Mouse (Mus musculus) lung, postnatal 36 days (tissue): Measurements from ENCODE around the gene Daam1.
A peak's percentile ranks its signal among the peaks of the same experiment; 100 is the strongest.
"Not testable (repeated sequence)": the region's sequence is repeated elsewhere in the genome, so short reads cannot be mapped to it uniquely, and the experiment has no call there.

Experiments
- DNase-seq: peaks from one replicate; pipeline ENCODE4 v3.0.0; 2022; ENCODE audit warnings: mixed read lengths

Daam1 gene

DNA sequence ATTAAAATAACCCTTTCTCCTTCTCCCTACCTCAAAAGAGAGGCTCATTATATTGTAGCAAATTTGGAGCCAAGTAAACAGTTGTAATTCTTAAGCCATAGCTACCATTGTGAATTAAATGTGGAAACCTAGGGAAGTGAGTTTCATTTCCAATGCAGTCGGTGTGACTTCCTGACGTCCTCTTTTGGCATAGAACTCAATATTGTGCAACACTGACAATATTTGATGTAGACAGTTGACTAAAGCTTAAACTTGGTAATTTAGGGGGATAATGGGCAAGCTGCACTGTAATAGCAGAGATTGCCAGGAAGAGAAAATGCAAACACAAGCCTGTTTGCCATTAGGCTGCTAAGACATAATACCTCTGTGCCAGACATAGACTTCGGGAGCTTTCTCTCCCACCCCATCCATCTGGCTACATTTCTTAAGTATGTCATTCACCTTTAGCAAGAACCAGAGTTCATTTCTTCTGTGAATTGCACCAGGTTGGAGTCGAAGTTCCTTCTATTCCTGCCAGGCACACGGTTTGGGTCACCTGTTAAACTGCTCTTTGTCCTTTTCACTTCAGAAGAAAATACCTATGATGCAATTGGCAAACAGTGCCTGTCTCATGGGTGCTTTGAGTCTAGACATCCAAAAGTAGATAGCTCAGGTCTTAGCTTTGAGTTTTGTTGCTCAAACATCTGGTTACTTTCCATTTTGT, 5.2 kb downstream of the Daam1 start:
- peak; percentile 74 for DNase-seq

DNA sequence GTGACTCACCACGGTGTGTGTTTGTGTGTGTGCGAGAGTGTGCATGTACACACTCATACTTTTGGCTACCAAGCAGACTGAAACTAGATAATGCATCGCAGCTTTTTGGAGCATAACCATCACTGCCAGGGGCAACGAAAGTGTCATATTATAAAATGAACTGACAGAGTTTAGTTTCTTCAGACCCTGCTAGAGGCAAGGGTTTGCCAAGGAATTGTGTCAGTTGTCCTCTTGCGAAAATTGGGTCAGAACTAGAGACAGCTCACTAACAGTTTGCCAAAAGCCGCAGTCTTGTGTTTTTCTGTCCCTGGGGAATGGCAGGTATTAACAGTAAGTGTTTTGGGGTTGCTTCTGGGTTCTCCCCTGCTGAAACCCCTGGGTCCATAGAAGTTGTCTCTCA, 5.9 kb downstream of the Daam1 start:
- DNase-seq = peak; percentile 64

- DNase-seq = peak; percentile 0
Observed at GRCm38 (mm10) chr12:71837576-71837975, 6.7 kb downstream of the Daam1 start.

DNA sequence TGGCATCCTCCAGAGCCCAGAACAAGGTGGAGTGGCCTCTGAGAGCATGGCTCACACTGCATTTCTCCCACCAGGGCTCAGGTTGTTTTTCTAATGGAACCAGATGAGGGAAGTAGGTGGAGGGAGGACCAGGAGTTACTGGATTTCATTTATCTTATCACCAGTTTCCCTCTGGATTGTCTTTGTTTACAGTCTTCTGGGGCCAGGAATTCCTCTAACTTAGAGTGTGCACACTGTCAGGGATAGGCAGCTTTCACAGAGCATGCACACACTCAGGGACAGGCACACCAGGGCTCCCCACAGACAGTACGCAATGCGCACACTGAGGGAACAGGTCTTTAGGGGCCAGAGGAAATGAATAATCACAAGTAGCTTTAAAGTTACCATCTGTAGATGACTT, 7.4 kb downstream of the Daam1 start:
- DNase-seq = peak; percentile 41

DNA sequence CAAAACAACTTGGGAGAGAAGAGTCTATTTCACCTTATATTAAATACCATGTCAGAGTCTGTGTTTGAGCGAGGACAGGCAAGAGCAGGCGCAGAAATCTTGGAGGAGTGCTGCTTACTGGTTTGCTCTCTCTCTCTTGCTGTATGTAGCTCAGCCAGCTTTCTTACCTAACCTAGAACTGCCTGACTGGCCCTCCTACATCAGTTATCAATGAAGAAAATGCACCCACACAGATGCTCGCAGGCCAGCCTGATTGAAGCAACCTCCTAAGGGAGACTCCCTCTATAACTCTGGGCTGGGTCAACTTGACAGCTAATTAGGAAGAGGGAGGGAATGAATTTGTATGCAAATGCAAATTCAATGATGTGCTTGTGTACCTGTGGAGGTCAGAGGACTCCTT, 8.8 kb downstream of the Daam1 start:
- DNase-seq = no peak

GRCm38 (mm10) chr12:71840430-71841186, 9.7 kb downstream of the Daam1 start:
- DNase-seq = no peak

- DNase-seq = peak; percentile 57
Observed at GRCm38 (mm10) chr12:71842006-71842405, 11.1 kb downstream of the Daam1 start.

- peak; percentile 28 for DNase-seq
Observed at GRCm38 (mm10) chr12:71842588-71842987, 11.7 kb downstream of the Daam1 start.

- DNase-seq = no peak
Observed at GRCm38 (mm10) chr12:71845486-71845885, 14.6 kb downstream of the Daam1 start.

GRCm38 (mm10) chr12:71846416-71846815, 15.5 kb downstream of the Daam1 start:
- not testable (repeated sequence) for DNase-seq

DNA sequence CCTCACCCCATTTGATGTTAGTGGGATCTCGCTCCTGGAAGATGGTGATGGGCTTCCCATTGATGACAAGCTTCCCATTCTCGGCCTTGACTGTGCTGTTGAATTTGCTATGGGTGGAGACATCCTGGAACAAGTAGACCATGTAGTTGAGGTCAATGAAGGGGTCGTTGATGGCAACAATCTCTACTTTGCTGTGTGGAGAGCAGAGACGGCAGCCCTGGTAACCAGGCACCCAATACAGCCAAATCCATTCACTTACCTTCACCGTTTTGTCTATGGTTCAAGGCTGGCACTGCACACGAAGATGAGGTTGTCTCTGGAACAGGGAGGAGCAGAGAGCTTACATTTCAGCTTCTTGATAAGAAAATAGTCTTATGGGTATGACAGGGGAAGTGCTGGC, 16.1 kb downstream of the Daam1 start:
- not testable (repeated sequence) for DNase-seq

- DNase-seq = no peak
Observed at GRCm38 (mm10) chr12:71847617-71848016, 16.7 kb downstream of the Daam1 start.

- DNase-seq = no peak
Observed at GRCm38 (mm10) chr12:71848037-71848776, 17.3 kb downstream of the Daam1 start.

DNA sequence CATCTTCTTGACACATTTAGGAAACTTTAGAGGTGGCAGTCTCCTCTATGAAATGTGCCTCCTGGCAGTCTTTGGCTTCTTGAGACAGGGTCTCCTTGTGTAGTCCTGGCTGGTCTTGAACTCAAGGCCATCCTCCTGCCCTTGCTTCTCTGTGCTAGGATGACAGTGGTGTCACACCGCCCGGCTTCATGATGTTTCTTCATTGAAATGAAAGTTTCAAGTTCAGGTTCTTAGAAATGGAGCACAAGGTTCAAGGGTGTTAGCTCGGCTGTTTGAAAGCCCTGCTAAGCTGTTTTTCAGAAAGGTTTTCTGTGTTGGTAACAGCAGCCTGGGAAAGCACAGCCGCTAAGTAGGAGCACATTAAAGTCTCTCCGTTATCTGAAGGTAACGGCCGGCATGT, 18.2 kb downstream of the Daam1 start:
- DNase-seq = no peak

GRCm38 (mm10) chr12:71850135-71850534, 19.3 kb downstream of the Daam1 start:
- DNase-seq = peak; percentile 49

DNA sequence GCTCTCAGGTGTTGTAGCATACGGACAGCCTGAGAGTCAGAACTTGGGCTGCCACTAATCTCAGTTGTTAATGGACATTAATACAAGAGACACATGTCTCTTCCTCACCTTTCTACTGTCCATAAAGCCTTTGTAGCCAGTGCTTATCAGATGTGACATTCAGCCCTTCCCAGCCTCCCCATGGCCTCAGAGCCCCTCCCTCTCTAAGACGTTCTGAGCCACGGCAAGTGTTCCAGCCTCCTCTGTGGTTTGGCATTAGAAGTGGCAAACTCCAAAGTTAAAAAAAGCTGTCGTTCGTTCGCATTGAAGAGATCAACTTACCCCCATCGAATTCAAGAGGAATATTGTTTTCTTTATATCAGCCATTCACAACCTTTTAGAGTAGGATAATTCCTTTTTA, 21.8 kb downstream of the Daam1 start:
- no peak for DNase-seq

DNA sequence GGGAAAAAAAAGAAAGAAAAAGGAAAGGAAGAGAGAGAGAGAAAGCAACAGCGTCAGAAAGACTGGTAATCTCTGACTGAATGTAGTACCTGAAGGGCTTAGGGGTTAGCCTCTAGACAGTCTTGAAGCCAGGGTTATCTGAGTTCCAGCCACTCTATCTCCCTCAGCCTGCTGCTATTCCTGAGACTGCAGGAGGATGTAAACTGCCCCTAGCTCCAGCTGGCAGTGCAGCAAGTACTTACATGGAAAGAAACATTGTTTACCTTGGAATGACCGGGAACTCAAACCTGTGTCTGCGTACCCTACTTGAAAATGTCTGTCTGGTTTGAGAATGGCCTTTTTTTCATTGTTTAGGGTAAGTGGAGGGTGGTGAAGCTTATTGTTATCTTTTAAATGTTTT, 22.8 kb downstream of the Daam1 start:
- no peak for DNase-seq

- DNase-seq = peak; percentile 54
Observed at GRCm38 (mm10) chr12:71854191-71854590, 23.3 kb downstream of the Daam1 start.

DNA sequence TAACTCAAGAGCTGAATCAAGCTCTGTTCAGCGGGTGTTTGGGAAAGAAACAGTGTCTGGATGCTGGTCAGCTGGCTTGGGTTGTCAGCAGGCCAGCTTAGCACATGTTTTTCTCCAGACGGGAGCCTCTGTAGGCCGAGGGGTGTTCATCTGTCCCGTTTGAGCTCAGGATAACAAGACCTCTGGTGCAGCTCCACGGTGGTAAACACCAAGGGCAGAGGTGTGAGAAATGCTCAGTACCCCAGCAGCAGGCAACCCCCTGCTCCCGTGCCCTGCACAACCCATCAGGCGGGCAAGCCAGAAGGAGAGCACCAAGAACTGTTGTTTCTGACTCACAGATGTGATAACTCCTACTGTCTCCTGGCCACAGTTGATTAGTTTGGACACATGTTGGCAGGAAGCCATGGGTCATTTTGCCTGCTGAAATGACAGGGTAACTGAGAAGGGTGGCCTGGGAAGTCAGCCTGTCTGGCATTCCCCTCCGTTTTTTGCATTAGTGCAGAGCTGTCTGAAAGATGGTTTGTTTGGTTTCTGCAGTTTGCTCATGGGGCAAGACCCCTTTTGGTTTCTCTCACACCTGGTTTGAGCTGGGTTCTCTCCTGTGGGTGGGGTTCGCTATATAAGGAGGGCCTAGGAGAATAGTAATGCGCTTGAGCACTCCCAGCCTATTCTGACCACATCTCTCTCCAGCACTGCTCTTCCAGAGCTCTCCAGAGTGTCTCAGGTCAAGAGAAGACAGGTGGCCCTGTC, 25.0 kb downstream of the Daam1 start:
- DNase-seq = peak; percentile 79

DNA sequence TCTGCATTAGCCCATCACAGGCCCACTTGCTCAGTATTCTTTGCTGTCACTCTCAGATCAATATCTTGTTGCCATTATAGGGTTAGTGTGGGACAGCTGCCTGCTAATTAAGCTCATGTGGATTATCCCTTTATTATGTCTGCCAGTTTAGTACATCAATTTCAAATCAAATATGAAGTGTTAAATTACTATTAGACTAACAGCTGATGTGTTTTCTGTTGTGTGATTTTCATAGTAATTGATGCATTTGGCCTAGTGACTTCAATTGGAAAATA, 25.5 kb downstream of the Daam1 start:
- DNase-seq = no peak

- DNase-seq = no peak
Observed at GRCm38 (mm10) chr12:71859096-71859495, 28.2 kb downstream of the Daam1 start.

DNA sequence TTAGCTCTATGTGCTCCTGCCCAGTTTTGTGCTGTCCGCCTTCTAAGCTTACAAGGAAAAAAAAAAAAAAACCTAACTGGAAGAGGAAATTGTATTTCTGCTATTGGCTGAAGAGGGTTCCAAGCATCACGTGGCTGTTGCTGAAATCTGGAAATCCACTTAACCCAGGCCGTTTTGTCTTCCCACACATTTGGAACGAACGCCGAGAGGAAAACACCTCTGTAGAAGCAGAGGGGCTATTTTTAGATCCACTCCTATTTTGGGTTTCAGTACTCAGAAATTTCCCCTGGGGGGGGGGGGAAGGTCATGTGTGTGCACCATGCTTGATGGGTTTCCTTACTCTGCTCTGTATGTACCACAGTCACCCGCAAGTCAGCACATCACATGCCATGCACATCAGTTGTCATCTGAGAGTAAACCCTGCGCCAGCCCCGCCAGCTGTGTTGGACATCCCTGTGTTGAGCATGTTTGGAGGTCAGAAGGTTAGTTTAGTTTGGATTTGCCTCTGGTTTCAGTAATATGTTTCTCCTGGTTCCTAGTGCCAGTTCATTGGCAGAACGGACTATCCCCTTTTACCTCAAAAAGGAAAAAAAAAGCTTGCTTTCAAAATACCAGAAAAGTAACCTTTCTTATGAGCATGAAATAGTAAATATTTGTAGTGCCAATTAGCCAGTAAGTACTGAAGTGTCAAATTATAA, 33.1 kb downstream of the Daam1 start:
- peak; percentile 78 for DNase-seq

- DNase-seq = peak; percentile 49
Observed at GRCm38 (mm10) chr12:71864544-71864897, 33.6 kb downstream of the Daam1 start.
